Mouse (Mus musculus) thymus, postnatal 10 days (tissue): Measurements from ENCODE around the gene Arfgap3.
A peak's percentile ranks its signal among the peaks of the same experiment; 100 is the strongest.
"Not testable (repeated sequence)": the region's sequence is repeated elsewhere in the genome, so short reads cannot be mapped to it uniquely, and the experiment has no call there.

ENCODE experiments used
- DNase-seq, 2 experiments: peaks; one replicate each; pipeline ENCODE4 v3.0.0; 2021; ENCODE audit warnings: low spot score in 2 of 2

Gene Arfgap3

GRCm38 (mm10) chr15:83349954-83350711 lies at the start of gene Arfgap3:
Arfgap3 (minus strand) TSS chr15:83350247.
- peak; percentile 89 to 97 for DNase-seq

- no peak for DNase-seq
Observed at GRCm38 (mm10) chr15:83392722-83393121, 42.7 kb upstream of the Arfgap3 start.

GRCm38 (mm10) chr15:83387911-83388310 lies 37.9 kb upstream of the Arfgap3 start:
- no peak for DNase-seq

GRCm38 (mm10) chr15:83383633-83384032 lies 33.6 kb upstream of the Arfgap3 start:
- DNase-seq, result no peak

- no peak for DNase-seq
Observed at GRCm38 (mm10) chr15:83383136-83383535, 33.1 kb upstream of the Arfgap3 start.

- no peak for DNase-seq
Observed at GRCm38 (mm10) chr15:83382467-83382866, 32.4 kb upstream of the Arfgap3 start.

- no peak for DNase-seq
Observed at GRCm38 (mm10) chr15:83377153-83377552, 27.1 kb upstream of the Arfgap3 start.

GRCm38 (mm10) chr15:83375136-83375535 lies 25.1 kb upstream of the Arfgap3 start:
- DNase-seq, result peak in 1 of 2 experiments; percentile 6

GRCm38 (mm10) chr15:83374076-83374475 lies 24.0 kb upstream of the Arfgap3 start:
- DNase-seq, result no peak

- DNase-seq, result not testable (repeated sequence)
Observed at GRCm38 (mm10) chr15:83368702-83369101, 18.7 kb upstream of the Arfgap3 start.

- no peak for DNase-seq
Observed at GRCm38 (mm10) chr15:83368261-83368660, 18.2 kb upstream of the Arfgap3 start.

- DNase-seq, result peak in 1 of 2 experiments; percentile 11
Observed at GRCm38 (mm10) chr15:83366933-83367552, 17.0 kb upstream of the Arfgap3 start.

GRCm38 (mm10) chr15:83365697-83366096 lies 15.7 kb upstream of the Arfgap3 start:
- no peak for DNase-seq

GRCm38 (mm10) chr15:83364194-83364593 lies 14.1 kb upstream of the Arfgap3 start:
- no peak for DNase-seq

- DNase-seq, result not testable (repeated sequence)
Observed at GRCm38 (mm10) chr15:83362813-83363212, 12.8 kb upstream of the Arfgap3 start.

- DNase-seq, result not testable (repeated sequence)
Observed at GRCm38 (mm10) chr15:83360899-83361298, 10.9 kb upstream of the Arfgap3 start.

- no peak for DNase-seq
Observed at GRCm38 (mm10) chr15:83360140-83360539, 10.1 kb upstream of the Arfgap3 start.

- DNase-seq, result no peak
Observed at GRCm38 (mm10) chr15:83358476-83358875, 8.4 kb upstream of the Arfgap3 start.

GRCm38 (mm10) chr15:83351546-83351945 lies 1.5 kb upstream of the Arfgap3 start:
- no peak for DNase-seq

- no peak for DNase-seq
Observed at GRCm38 (mm10) chr15:83350859-83351258, 812 bp upstream of the Arfgap3 start.

GRCm38 (mm10) chr15:83349225-83349953 lies 658 bp downstream of the Arfgap3 start:
- no peak for DNase-seq

GRCm38 (mm10) chr15:83348747-83349146 lies 1.3 kb downstream of the Arfgap3 start:
- no peak for DNase-seq
